Mouse (Mus musculus) hindbrain, postnatal 0 days (tissue): ENCODE results near the gene Asb10. TPM values are rescaled to one million over a fixed set of nuclear protein-coding genes. Genes with fewer than 3 reads are reported as not detected.

Experiments
- ATAC-seq: fragments of 200-750 bp; cut with Nextera tagmentation; 2 replicates; pipeline ENCODE4 v1.8.0; 2017; ENCODE audit warnings: mild to moderate bottlenecking, moderate TSS enrichment, moderate library complexity
- DNase-seq: peaks from one replicate; pipeline ENCODE4 v3.0.0-alpha.2; 2015; ENCODE audit warnings: low spot score
- H3K27ac ChIP-seq: fragments of 300-500 bp; sonication (generic); 2 replicates; pipeline ENCODE4 v1.5.1; 2014; ENCODE audit warnings: mild to moderate bottlenecking
- H3K27me3 ChIP-seq: fragments of 300-500 bp; sonication (generic); 2 replicates; pipeline ENCODE4 v1.6.1; 2014; ENCODE audit warnings: low read length, mixed read lengths; ENCODE audit not compliant: insufficient read depth
- H3K36me3 ChIP-seq: fragments of 300-500 bp; sonication (generic); 2 replicates; pipeline ENCODE4 v1.6.1; 2014; ENCODE audit warnings: low read length, mixed read lengths; ENCODE audit not compliant: insufficient read depth
- H3K4me1 ChIP-seq: fragments of 300-500 bp; sonication (generic); 2 replicates; pipeline ENCODE4 v1.6.1; 2014; ENCODE audit warnings: antibody characterized with exemption, low read length, mixed read lengths; ENCODE audit not compliant: insufficient read depth
- H3K4me2 ChIP-seq: fragments of 300-500 bp; sonication (generic); 2 replicates; pipeline ENCODE4 v1.6.1; 2014; ENCODE audit warnings: low read depth, mild to moderate bottlenecking, low read length, moderate library complexity, mixed read lengths
- H3K4me3 ChIP-seq: fragments of 300-500 bp; sonication (generic); 2 replicates; pipeline ENCODE4 v1.5.1; 2014; ENCODE audit warnings: low read length
- H3K9ac ChIP-seq: fragments of 300-500 bp; sonication (generic); replicated peaks from 2 replicates; pipeline ENCODE4 v1.6.1; 2014; ENCODE audit warnings: mild to moderate bottlenecking, low read length, moderate library complexity, mixed read lengths
- H3K9me3 ChIP-seq: fragments of 300-500 bp; sonication (generic); 2 replicates; pipeline ENCODE4 v1.6.1; 2016; ENCODE audit warnings: low read length, mixed read lengths
- CTCF ChIP-seq: IDR thresholded peaks from 2 replicates; pipeline ENCODE4 v1.5.1; 2016; ENCODE audit warnings: antibody characterized with exemption, control low read depth, low read depth
- WGBS: fragments of 180-500 bp; shearing (Covaris S2); extraction: QIAGEN DNeasy Blood & Tissue Kit; methylation state at CpG from one replicate; pipeline ENCODE4 v1.1.7; 2014; 5-methylcytosine and 5-hydroxymethylcytosine counted together
- polyA plus RNA-seq: library from polyadenylated mRNA; unstranded; fragments of >200 nt; fragmentation: Nextera tagmentation; extraction: Ambion mirVana; gene quantifications from 2 replicates; pipeline ENCODE4 v1.2.1, GENCODE M21; 2015
- total RNA-seq: library from RNA; depleted of rRNA; stranded (reverse); fragments of >200 nt; gene quantifications from 2 replicates; pipeline ENCODE4 v1.2.3, GENCODE M21; 2014

Asb10 gene
- total and polyA plus RNA-seq, 2 experiments from 2014 or later, result 0.10 to 0.21 TPM

DNA sequence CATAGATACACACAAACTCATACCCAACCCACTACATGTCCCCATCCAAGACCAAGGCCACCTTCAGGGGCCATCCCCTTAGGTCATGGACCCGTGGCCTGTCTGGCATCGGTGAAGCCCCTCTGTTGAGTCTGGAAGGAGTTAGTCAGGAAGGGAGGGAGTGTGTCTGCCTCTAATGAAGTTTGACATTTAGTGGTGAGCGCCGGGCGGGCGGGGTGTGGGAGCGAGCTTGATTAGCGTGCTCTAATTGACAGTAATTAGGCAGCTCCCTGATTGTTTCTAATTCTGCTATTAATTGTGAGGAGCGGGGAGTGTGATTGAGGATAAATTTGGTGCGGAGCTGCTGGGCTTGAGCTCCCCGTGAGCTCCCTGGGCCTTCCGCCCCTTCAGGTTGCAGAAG lies 43.3 kb downstream of the Asb10 start:
- WGBS, result 55% methylated on average over 12 of the region's 12 CpGs
- H3K4me1 ChIP-seq, result no peaks in the 10 kb centered on the region
- TF ChIP-seq CTCF, result no peak

DNA sequence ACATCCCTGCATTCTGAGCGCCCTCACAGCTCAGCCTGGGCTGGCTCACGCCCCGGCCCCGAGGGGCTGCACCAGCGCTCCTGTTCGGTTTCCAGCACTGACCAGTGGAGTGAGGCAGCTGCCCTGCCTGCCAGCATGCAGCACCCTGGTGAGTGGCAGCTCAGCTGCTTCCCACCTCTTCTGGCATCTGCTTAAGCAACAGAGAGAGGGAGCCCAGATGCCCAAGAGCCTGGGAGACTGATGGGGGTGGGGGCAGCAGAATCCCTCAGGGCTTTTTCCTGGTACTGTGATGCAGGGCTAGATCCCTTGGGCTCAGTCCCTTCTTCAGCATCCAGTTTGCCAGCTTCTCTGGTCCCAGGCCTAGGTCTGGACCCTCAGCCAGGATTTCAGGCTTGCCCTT lies 44.0 kb downstream of the Asb10 start:
- DNase-seq, result no peak
- Histone ChIP-seq H3K36me3 (peaks cover 52% of the 10 kb centered on the region; the same call in 1 of the 2 replicates), H3K4me1 (no peaks in the 10 kb centered on the region), H3K9me3 (no peaks in the 10 kb centered on the region), H3K27me3 (no peaks in the 10 kb centered on the region), H3K9ac (no peak overlapping the region), H3K4me3 (no peak overlapping the region), H3K27ac (no peak overlapping the region), H3K4me2 (no peak overlapping the region)
- ATAC-seq, result no peak
- TF ChIP-seq CTCF, result no peak
- WGBS, result 31% methylated on average over 6 of the region's 6 CpGs

More for the DNA sequence above, 43.3 kb downstream of the Asb10 start:
- DNase-seq, result peak; percentile 48
- no peak overlapping the region for H3K9ac ChIP-seq
- H3K4me2 ChIP-seq, result no peak overlapping the region
- H3K27me3 ChIP-seq, result no peaks in the 10 kb centered on the region
- no peak overlapping the region for H3K4me3 ChIP-seq
- no peaks in the 10 kb centered on the region for H3K9me3 ChIP-seq
- H3K27ac ChIP-seq, result no peak overlapping the region
- H3K36me3 ChIP-seq, result peaks cover 46% of the 10 kb centered on the region; the same call in 1 of the 2 replicates
- ATAC-seq, result no peak

DNA sequence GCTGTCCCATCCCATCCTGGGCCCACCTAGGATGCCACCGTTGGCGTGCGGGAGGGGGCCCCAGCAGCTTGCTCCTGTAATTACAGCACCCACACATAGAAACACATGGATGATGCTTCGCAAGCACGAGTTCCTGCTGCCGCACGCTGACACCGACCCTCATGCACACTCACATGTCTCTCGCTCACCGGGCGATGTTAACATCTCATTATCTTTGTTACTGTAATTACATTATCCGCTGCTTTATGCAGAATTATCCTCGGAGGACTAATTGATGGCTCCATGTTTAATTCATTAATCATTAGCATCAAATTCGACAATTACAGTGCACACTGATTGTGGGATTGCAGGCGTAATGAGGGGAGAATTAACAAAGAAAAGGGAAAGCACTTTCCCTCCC lies 45.8 kb downstream of the Asb10 start:
- no peak overlapping the region for H3K27ac ChIP-seq
- H3K4me1 ChIP-seq, result no peaks in the 10 kb centered on the region
- DNase-seq (no peak), ATAC-seq (no peak)
- H3K9me3 ChIP-seq, result no peaks in the 10 kb centered on the region
- no peak for TF ChIP-seq CTCF
- H3K4me2 ChIP-seq, result no peak overlapping the region
- no peaks in the 10 kb centered on the region for H3K27me3 ChIP-seq
- WGBS, result 48% methylated on average over 15 of the region's 15 CpGs
- peaks cover 52% of the 10 kb centered on the region for H3K36me3 ChIP-seq
- no peak overlapping the region for H3K9ac ChIP-seq
- H3K4me3 ChIP-seq, result no peak overlapping the region

DNA sequence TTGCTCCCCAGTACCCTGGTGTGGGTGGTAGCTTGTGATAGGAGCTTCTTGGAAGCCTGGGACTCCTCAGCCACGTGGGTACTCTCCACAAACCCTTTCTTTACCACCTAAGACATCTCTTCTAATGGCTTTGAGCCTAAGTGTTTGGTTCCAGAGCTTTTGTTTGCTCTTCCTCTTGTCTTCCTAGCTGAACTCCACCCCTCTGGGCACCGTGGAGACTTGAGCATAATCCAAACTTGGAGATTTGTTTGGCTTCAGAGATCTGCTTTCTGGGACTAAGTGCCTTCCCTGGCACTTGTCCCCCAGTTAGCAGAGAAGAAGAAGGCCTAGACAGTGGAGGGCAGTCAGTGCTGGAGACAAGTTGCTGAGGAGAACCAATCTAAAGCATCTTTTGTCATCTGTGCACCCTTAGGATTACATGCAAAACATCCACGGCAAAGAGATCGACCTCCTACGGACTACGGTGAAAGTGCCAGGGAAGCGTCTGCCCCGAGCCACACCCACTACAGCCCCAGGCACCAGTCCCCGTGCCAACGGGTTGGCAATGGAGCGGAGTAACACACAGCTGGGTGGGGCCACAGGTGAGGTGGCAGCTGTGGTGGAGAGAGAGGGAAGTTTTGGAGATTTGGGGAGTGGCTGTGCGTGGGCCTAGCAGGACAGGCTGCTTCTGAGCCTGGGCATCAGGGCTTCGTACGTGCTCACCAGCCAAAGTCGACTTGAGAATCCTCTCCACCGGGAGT lies 48.1 kb downstream of the Asb10 start:
- H3K4me1 ChIP-seq, result no peaks in the 10 kb centered on the region
- 73% methylated on average over 16 of the region's 16 CpGs for WGBS

DNA sequence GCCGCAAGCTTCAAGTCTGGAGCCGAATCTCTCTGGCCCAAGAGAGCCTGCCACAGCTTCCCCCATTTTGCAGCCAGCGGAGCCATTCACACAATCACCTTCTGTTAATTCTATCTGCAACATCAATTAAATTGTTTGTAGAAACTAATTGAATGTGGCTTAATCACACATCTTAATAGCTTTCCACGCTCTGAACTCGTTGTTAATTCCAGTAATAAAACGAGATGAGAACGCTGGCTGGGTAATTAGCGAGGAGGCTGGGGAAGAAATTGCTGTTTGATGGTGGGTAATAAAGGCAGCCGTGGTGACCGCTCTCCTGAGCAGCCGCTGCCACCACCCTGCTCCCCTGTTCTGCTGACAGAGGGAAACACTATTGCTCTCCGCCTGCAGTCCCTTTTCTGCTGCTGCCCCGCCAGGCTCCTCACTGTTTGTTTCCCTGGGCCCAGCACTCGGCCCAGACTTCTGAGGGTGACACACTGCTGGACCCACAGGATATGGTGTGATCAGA lies 50.3 kb downstream of the Asb10 start:
- H3K9me3 ChIP-seq, result no peaks in the 10 kb centered on the region
- H3K27ac ChIP-seq, result no peak overlapping the region
- TF ChIP-seq CTCF, result no peak
- no peaks in the 10 kb centered on the region for H3K27me3 ChIP-seq
- peak; percentile 57 for DNase-seq
- no peak overlapping the region for H3K4me3 ChIP-seq
- peaks cover 57% of the 10 kb centered on the region for H3K36me3 ChIP-seq
- no peak; the same call in 1 of the 2 replicates for ATAC-seq
- no peak overlapping the region for H3K9ac ChIP-seq
- peaks cover 12% of the 10 kb centered on the region for H3K4me1 ChIP-seq
- no peak overlapping the region for H3K4me2 ChIP-seq
- 71% methylated on average over 14 of the region's 14 CpGs for WGBS

More for the DNA sequence above, 48.1 kb downstream of the Asb10 start:
- Histone ChIP-seq H3K36me3 (peaks cover 56% of the 10 kb centered on the region), H3K9ac (no peak overlapping the region), H3K9me3 (no peaks in the 10 kb centered on the region), H3K27ac (no peak overlapping the region), H3K4me3 (no peak overlapping the region), H3K4me2 (no peak overlapping the region), H3K27me3 (no peaks in the 10 kb centered on the region)
- TF ChIP-seq CTCF, result no peak
- ATAC-seq (no peak), DNase-seq (no peak)

DNA sequence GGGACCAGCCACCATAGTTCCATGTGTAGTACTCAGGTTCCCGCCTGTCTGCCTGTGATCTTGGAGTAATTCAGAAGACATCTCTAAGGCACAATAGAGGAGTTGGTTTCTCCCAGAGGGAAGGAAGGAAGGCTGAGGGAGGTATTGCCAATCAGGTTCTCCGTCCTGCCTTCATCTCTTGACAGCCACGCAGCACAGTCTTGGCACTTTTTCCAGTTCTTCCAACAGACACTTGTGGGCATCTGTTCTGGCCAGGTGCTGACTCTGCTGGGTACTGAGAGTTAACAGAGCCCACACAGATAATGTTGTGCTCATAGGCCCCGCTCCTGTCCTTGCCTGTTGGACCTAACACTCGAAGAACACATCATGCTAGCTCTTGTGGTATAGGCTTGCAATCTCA lies 54.0 kb downstream of the Asb10 start:
- no peak for DNase-seq
- WGBS, result 69% methylated on average over 5 of the region's 5 CpGs

DNA sequence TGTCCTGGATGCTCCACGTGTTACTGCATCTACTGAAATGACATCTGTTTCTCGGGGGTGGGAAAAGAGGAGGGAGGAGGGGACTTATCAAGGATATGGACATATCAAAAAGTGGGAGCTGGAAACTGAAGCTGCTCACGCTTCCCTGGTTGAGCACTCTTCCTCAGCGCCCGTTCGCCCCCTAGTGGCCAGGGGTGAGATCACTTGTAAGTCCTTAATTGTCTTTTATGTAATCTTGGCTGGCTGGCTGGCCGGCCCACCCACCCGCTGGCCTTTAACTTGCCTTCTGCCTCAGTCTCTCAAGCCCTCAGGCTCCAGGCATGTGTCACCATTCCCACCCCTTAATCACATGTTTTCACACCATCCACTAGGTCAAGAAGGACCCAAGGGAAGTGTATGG lies 54.7 kb downstream of the Asb10 start:
- no peak overlapping the region for H3K4me3 ChIP-seq
- H3K9me3 ChIP-seq, result no peaks in the 10 kb centered on the region
- no peak overlapping the region for H3K9ac ChIP-seq
- DNase-seq (peak; percentile 93), ATAC-seq (0 out of 2 replicates have a peak, but pooled peaks have one; percentile 15)
- peak; percentile 96 for TF ChIP-seq CTCF
- WGBS, result 5% methylated on average over 8 of the region's 8 CpGs
- peaks cover 44% of the 10 kb centered on the region for H3K36me3 ChIP-seq
- peak overlapping the region; percentile 45; the same call in 1 of the 2 replicates for H3K27ac ChIP-seq
- H3K4me1 ChIP-seq, result peaks cover 20% of the 10 kb centered on the region
- no peaks in the 10 kb centered on the region for H3K27me3 ChIP-seq
- H3K4me2 ChIP-seq, result no peak overlapping the region

More for the DNA sequence above, 54.0 kb downstream of the Asb10 start:
- no peak overlapping the region for H3K4me3 ChIP-seq
- H3K27ac ChIP-seq, result peak overlapping the region; percentile 27; the same call in 1 of the 2 replicates
- no peak overlapping the region for H3K9ac ChIP-seq
- no peaks in the 10 kb centered on the region for H3K9me3 ChIP-seq
- ATAC-seq, result no peak
- peaks cover 20% of the 10 kb centered on the region for H3K4me1 ChIP-seq
- H3K4me2 ChIP-seq, result no peak overlapping the region
- no peak for TF ChIP-seq CTCF
- H3K36me3 ChIP-seq, result peaks cover 49% of the 10 kb centered on the region
- H3K27me3 ChIP-seq, result no peaks in the 10 kb centered on the region
